Mouse (Mus musculus): ENCODE results near the gene Sdccag8.

GRCm38 (mm10) chr1:176950061-176950460, 135.6 kb downstream of the Sdccag8 start:
- TF ChIP-seq CTCF (IDR thresholded peaks at IDR 0.05; ENCODE audit: low read depth, low read length) (no peak), POLR2A (IDR thresholded peaks at IDR 0.05; ENCODE audit: insufficient read depth, low read length) (no peak), EP300 (IDR thresholded peaks at IDR 0.05; ENCODE audit: insufficient read depth, low read depth, low read length) (no peak)

All from ES-Bruce4 (cell line).